Mouse (Mus musculus): ENCODE measurements around the gene Eml4. TPM values are rescaled to one million over a fixed set of nuclear protein-coding genes. Genes with fewer than 3 reads are reported as not detected.

The Eml4 gene
- total and polyA plus RNA-seq, 3 experiments, result 25.6 to 42.4 TPM; not detected in 1

GRCm38 (mm10) chr17:83397571-83398100 lies 46.9 kb downstream of the Eml4 start:
- no peak overlapping the region for H3K4me3 ChIP-seq (ENCODE audit: control insufficient read depth in 1 of 2, insufficient read depth in 1 of 2, low read depth in 2 of 2, low read length in 2 of 2)
- no peak for TF ChIP-seq ELF1 (IDR thresholded peaks at IDR 0.05; ENCODE audit: low read depth, low read length)
- TF ChIP-seq MAZ (IDR thresholded peaks at IDR 0.05; ENCODE audit: low read depth, low read length), result no peak
- TF ChIP-seq TBP (IDR thresholded peaks at IDR 0.05; ENCODE audit: low read depth, low read length), result no peak
- no peak for TF ChIP-seq JUND (IDR thresholded peaks at IDR 0.05; ENCODE audit: low read depth, low read length)
- TF ChIP-seq RAD21 (IDR thresholded peaks at IDR 0.05; ENCODE audit: low read depth, low read length), result no peak
- no peak for TF ChIP-seq BHLHE40 (IDR thresholded peaks at IDR 0.05; ENCODE audit: borderline replicate concordance, low read depth, low read length)
- no peak for TF ChIP-seq ZMIZ1 (IDR thresholded peaks at IDR 0.05; ENCODE audit: low read depth, low read length)
- H3K36me3 ChIP-seq (ENCODE audit: control insufficient read depth in 1 of 2, insufficient read depth in 2 of 2, low read length in 2 of 2), result peaks cover 0 to 35% of the 10 kb centered on the region in 2 experiments; a peak in 2 of 4 replicates
- no peak overlapping the region for H3K9ac ChIP-seq (ENCODE audit: control insufficient read depth, low read depth, low read length, poor library complexity, severe bottlenecking)
- DNase-seq (ENCODE audit: low read depth, low spot score), result no peak
- peaks cover 10% of the 10 kb centered on the region for H3K79me2 ChIP-seq (ENCODE audit: control insufficient read depth, insufficient read depth, low read length, poor library complexity)
- no peak overlapping the region for H3K27ac ChIP-seq (ENCODE audit: control insufficient read depth, low read depth, low read length)
- H3K4me1 ChIP-seq (ENCODE audit: control insufficient read depth in 1 of 2, insufficient read depth in 2 of 2, low read length in 2 of 2), result peaks cover 15 to 20% of the 10 kb centered on the region in 2 experiments
- H3K9me3 ChIP-seq (replicated peaks; ENCODE audit: insufficient read depth, low read length), result no peaks in the 10 kb centered on the region
- no peaks in the 10 kb centered on the region for H3K27me3 ChIP-seq (ENCODE audit: control insufficient read depth in 1 of 2, insufficient read depth in 2 of 2, low read length in 2 of 2)

DNA sequence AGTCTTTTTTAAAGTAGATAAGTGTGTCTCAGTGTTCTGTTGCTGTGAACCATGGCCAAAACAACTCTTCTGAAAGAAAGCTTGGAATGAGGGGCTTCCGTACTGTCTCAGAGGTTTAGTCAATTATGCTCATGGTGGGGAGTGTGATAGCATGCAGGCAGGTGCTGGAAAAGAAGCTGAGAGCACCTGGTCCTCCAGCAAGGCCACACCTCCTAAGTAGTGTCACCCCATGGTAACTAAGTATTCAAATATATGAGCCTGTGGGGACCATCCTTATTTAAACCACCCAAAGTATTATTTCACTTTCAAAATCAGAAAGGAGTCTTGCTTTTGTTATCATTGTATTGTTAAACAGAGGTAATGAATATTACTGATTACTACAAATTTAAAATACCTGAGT lies 48.0 kb downstream of the Eml4 start:
- no peak overlapping the region for H3K9ac ChIP-seq (ENCODE audit: control insufficient read depth, low read depth, low read length, poor library complexity, severe bottlenecking)
- DNase-seq (ENCODE audit: low read depth, low spot score), result no peak
- H3K36me3 ChIP-seq (ENCODE audit: control insufficient read depth in 1 of 2, insufficient read depth in 2 of 2, low read length in 2 of 2), result peaks cover 0 to 25% of the 10 kb centered on the region in 2 experiments; a peak in 2 of 4 replicates
- no peaks in the 10 kb centered on the region for H3K9me3 ChIP-seq (replicated peaks; ENCODE audit: insufficient read depth, low read length)
- no peak overlapping the region for H3K27ac ChIP-seq (ENCODE audit: control insufficient read depth, low read depth, low read length)
- H3K4me3 ChIP-seq (ENCODE audit: control insufficient read depth in 1 of 2, insufficient read depth in 1 of 2, low read depth in 2 of 2, low read length in 2 of 2), result no peak overlapping the region
- peaks cover 10% of the 10 kb centered on the region for H3K79me2 ChIP-seq (ENCODE audit: control insufficient read depth, insufficient read depth, low read length, poor library complexity)
- TF ChIP-seq NRF1 (IDR thresholded peaks at IDR 0.05; ENCODE audit: insufficient read depth, low read depth, low read length, poor library complexity, severe bottlenecking) (no peak), EP300 (IDR thresholded peaks at IDR 0.05; ENCODE audit: low read depth in 1 of 2, low read length in 2 of 2) (no peak), UBTF (IDR thresholded peaks at IDR 0.05; ENCODE audit: borderline replicate concordance, insufficient read depth, low read depth, low read length) (no peak), USF2 (IDR thresholded peaks at IDR 0.05; ENCODE audit: borderline replicate concordance in 1 of 2, insufficient read depth in 1 of 2, low read depth in 1 of 2, low read length in 2 of 2) (no peak), TBP (IDR thresholded peaks at IDR 0.05; ENCODE audit: low read depth, low read length) (no peak), CHD2 (IDR thresholded peaks at IDR 0.05; ENCODE audit: low read length) (no peak), KAT2A (conservative IDR thresholded peaks at IDR 0.05; ENCODE audit: low read depth, low read length) (no peak), BHLHE40 (IDR thresholded peaks at IDR 0.05; ENCODE audit: borderline replicate concordance, low read depth, low read length) (no peak), ZMIZ1 (IDR thresholded peaks at IDR 0.05; ENCODE audit: low read depth, low read length) (no peak), SIN3A (IDR thresholded peaks at IDR 0.05; ENCODE audit: low read length) (no peak), JUND (IDR thresholded peaks at IDR 0.05; ENCODE audit: low read depth, low read length) (no peak), MAX (IDR thresholded peaks at IDR 0.05; ENCODE audit: low read length) (no peak), POLR2A (IDR thresholded peaks at IDR 0.05; ENCODE audit: control insufficient read depth in 1 of 2, insufficient read depth in 1 of 2, low read depth in 1 of 2, low read length in 2 of 2, poor library complexity in 1 of 2) (no peak), POLR2AphosphoS5 (IDR thresholded peaks at IDR 0.05; ENCODE audit: borderline replicate concordance, low read depth, low read length) (no peak), SMC3 (IDR thresholded peaks at IDR 0.05; ENCODE audit: low read depth, low read length) (no peak), ELF1 (IDR thresholded peaks at IDR 0.05; ENCODE audit: low read depth, low read length) (no peak)
- H3K4me1 ChIP-seq (ENCODE audit: control insufficient read depth in 1 of 2, insufficient read depth in 2 of 2, low read length in 2 of 2), result peaks cover 6 to 16% of the 10 kb centered on the region in 2 experiments
- no peaks in the 10 kb centered on the region for H3K27me3 ChIP-seq (ENCODE audit: control insufficient read depth in 1 of 2, insufficient read depth in 2 of 2, low read length in 2 of 2)
